Mouse (Mus musculus) brain, embryonic 14.5 days (tissue): ENCODE data around the gene BC024978.
A peak's percentile ranks its signal among the peaks of the same experiment; 100 is the strongest.

Experiments used
- CTCF ChIP-seq: fragments of 200-500 bp; IDR thresholded peaks from 2 replicates; pipeline ENCODE4 v1.5.1; 2012; ENCODE audit warnings: inconsistent platforms, mild to moderate bottlenecking, moderate library complexity, borderline replicate concordance; ENCODE audit not compliant: insufficient read depth, insufficient read length; ENCODE audit errors: extremely low read depth
- POLR2A ChIP-seq: fragments of 200-500 bp; IDR thresholded peaks from 2 replicates; pipeline ENCODE4 v1.6.1; 2012; ENCODE audit warnings: mild to moderate bottlenecking, inconsistent platforms, borderline replicate concordance; ENCODE audit not compliant: poor library complexity, insufficient read depth, insufficient read length, severe bottlenecking; ENCODE audit errors: extremely low read depth

GRCm38 (mm10) chr7:27249146-27249545 lies 53.6 kb downstream of the BC024978 start:
- TF ChIP-seq POLR2A: no peak
- peak; percentile 41; the same call in 1 of the 2 replicates for TF ChIP-seq CTCF
